Mouse (Mus musculus): ENCODE data around the gene Kcne3.

Gene Kcne3

DNA sequence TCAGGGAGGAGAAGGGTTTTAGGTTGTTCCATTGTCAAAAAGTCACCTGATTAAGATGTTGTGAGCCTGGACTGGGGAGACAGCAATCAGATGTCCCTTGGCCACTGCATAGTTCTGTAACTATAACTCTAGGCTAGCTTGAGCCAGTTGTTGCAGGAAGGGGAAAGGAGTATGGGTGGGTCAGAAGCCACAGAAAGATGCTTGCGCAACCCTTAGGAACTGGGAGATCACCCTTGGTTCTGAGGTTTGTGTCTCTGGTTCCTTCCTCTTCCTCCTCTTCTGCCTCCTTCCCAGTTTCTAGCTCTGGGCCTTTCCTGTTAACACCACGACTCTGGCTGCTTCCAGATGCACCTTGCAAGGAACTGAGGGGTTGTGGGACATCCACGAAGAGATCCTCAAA, 6.1 kb downstream of the Kcne3 start:
- no peak for DNase-seq (ENCODE audit: low spot score)

DNA sequence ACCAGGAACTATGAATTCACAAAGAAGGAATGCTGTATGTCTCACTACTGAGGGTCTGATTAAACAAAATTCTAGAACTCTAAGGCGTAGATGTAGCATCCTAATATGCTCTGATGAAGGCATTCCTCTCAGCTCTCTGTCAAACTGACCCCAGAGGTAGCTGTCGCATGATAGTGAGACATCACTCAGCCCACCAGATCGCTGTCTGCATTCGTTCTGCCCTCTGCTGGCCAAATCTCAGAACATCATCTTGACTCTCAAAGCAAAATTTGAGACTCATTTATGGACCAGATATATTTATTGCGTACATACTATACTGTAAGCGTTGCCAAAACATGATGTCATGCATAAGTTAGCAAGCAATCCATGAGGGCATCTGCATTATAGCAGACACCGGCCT, 11.3 kb downstream of the Kcne3 start:
- DNase-seq (ENCODE audit: low spot score) = peak; percentile 19

DNA sequence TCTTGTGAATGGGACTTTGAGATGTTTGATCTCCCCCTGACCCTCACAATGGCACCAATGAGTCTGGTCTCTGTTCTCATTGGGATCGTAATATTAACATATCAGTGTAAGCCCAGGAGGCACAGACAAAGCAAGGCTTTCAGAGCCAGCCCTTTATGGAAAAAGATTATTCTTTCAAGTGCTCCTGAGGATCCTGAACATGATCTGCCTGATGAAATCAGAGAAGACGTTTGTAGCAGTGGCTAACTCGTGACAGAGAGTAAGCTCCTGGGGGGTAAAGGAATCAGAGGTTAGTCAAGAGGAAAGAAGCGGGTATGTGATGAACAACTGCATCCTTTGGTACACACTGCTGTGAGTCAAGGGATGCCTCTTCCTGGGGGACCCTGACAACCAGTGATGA, 13.9 kb downstream of the Kcne3 start:
- no peak for DNase-seq (ENCODE audit: low spot score)

DNA sequence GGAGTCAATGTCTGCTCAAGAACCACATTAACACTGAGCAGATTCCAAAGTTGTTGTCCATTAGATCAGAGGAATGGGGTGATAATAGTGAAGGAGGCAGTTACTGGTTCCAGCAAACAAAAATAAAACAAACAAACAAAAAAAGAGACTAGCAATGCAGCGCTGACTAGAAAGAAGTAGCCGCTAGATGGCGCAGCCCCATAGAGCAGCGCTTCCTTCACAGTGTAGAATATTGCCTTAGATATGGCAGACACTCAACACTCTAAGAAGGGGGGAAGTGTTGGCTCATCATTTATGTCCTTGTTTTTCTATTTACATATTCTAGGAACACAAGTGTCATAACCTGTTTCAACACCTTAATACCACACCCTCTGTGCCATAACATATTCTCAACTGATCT, 14.5 kb downstream of the Kcne3 start:
- DNase-seq (ENCODE audit: low spot score) = peak; percentile 53

DNA sequence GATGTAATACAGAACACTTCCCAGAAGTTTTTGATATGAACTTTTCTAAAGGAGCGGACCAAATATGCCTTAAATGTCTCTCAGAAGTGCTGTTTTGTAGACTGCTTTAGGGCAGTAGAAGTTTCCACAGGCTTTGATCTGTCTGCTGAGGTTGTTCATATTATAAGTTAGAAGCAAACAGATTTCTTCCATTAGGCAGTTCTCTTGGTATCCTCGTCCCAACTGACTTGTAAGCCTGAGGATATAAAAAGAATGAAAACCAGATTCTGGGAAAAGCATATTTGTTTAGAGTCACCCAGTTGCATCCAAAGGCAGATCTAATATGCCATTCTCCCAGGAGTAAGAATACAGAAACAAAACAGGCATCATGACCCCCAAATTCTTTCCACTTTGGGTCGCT, 24.9 kb downstream of the Kcne3 start:
- no peak for DNase-seq (ENCODE audit: low spot score)

DNA sequence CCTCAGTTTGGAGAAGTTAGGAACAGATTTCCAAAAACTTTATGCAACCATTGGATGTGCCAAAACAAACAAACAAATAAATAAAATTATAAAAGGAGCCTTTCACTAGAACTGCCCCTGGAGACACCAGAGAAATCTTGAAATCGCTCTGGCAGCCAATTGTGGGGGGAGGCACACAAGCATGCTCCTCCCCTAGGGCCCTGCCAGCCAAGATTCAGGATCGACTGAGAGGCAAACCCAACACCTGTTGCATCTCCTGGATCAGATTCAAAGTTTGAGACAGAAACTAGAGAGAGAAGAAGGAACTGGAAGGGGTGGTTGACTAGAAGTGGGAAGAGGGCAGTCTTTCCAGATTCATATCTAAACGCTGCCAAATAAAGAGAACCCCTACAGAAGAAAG, 27.3 kb downstream of the Kcne3 start:
- DNase-seq (ENCODE audit: low spot score) = no peak

DNA sequence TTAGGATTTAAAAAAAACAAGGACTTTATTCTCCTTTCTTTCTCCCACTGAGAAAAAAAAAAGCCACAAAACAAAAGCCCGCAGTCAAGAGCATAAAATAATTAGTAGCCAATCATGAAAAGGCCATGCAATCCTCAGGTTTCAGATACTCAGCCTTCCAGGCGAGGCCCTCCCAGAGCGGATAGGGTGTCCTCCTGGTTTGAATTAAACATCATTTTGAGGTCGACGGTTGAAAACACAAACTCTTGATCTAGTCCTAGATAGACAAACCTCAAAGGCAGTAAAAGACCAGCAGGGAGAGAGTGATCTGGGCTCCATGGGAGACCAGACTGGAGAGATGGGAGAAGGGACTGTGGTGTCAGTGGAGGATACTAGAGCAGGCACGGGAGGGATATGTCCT, 28.6 kb downstream of the Kcne3 start:
- no peak for DNase-seq (ENCODE audit: low spot score)

DNA sequence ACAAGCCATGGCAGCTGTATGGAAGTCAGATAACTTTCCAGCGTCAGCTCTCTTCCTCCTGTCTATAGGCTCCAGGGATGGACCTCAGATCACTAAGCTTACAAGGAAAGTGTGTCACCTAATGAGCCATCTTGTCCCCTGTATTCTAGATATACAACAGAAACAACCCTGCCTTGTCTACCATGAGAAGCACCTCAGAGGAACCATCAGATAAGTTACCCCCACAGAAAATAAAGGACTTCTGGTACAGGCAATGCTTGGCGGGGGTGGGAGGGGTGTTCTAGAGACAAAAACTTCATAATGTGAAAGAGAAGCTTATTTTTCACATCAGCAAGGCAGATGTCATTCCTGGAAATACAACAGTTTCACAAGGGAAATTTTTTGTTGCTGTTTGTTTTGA, 29.8 kb downstream of the Kcne3 start:
- DNase-seq (ENCODE audit: low spot score) = no peak

DNA sequence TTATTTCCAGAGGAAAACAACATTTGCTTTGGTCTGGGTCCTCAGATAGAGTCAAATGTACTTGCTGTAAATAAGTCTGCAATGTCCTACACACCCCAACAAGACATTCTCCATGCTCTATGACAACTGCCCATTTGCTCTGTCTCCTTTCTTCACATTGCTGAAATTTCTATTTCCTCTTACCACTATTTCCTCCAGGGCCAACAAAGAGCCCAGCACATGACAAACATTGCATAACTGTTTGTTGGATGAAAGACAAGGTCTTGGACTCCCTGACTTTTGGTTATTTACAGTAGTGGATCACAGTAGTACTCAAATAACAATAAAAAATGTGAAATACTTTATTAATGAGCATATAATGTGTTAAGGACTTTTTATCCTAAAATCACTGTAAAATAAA, 31.6 kb downstream of the Kcne3 start:
- no peak for DNase-seq (ENCODE audit: low spot score)

DNA sequence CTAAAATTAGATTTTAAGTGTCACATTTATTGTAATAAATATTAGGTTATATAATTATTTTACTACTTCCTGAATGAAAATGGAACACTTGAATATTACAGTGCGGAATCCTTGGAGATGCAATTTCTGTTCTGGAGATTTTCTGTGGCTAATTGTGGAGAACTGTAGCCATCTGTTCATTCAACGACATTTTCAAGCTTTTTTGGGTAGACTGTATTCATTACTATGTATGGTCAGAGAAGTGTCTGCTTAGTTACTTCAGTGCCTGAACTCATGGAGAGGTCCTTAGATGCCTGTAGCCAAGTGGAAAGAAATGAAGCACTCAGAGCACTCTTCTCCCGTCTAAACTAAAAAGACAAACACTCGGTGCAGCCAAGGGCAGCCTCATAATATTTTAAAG, 38.0 kb downstream of the Kcne3 start:
- DNase-seq (ENCODE audit: low spot score) = no peak

DNA sequence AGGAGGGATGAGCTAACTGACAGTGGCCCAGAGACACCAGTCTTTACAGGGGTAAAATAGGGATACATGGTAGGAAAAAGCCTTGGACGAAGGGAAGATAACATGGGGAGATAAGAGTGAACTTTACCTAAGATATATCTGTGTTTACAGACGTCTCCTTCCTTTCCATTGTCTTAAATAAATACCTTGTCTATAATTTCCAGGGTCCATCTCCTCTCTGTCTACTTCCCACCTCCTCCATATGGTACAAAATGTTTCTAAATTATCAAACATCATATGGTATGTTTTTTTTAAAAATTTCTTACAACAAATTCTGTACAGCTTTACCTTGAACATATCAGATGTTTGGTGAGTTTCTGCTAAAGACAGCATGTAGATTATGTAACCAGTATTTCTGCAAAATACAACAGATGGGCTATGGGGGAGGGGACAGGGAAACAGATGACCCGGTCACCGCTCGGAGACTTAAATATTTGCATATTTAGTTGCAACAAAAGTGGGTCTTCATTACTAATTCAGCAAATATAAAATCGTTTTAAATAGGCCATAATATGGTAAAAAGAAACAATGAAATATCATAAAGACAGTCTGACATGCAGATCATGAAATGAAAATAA, 38.9 kb downstream of the Kcne3 start:
- no peak for DNase-seq (ENCODE audit: low spot score)

DNA sequence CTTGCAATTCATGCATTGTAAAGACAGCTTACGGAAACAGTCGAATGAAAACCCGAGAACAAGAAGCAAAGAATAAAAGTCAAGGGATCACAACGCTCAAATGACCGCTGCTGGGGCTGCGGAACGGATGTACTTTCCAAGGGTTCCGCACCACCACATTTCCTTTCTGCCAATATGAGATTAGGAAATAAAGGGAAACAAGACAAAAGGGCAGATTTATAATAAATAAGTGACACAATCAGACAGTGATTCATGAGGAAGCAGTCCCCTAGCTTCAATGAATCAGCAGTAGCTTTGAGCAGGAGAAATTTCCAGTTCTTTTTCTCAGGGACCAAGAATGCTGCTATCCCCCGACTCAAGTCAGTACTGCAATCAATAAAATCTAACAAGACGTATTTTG, 39.7 kb downstream of the Kcne3 start:
- DNase-seq (ENCODE audit: low spot score) = no peak

DNA sequence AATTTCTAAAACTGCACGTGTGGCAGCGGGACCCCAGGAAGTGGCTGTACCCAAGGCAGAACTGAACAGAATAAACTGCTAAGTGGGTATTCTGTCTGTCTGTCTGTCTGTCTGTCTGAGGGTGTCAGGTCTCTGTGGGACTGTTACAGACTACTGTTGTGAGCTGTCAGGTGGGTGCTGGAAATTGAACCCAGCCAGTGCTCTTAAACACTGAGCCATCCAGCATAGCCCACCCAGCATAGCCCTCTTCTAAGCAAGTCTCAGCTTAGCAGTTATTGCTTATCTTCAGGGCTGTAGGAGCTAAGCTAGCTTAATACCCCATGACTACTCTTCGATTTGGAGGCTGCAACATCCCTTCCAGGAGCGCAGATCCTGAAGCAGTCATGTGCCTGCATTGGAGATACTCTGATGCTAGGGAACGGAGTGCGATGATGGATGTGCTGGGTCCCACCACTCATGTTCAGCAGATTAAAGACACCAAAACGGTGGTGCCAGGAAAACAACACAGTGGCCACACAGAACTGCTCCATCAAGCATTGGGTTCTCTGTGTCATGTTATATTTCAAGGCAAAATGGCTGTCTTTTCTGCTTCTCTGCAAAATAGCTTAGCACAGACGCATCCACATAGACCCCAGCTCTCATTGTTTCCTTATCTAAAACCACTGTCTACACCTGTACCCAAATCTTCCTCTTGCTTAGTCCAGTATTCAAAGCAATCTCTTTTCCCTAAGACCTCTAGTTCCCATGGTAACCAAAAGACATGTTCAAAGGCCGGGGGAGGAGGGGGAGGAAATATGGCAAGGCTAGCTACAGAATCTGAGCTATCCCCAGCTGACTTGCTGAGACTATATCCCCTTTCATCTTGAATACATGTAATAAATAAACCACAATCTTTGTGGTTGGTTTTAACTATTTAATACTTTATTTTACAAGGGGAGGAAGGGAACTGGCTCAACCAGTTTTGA, 40.6 kb downstream of the Kcne3 start:
- DNase-seq (ENCODE audit: low spot score) = no peak

DNA sequence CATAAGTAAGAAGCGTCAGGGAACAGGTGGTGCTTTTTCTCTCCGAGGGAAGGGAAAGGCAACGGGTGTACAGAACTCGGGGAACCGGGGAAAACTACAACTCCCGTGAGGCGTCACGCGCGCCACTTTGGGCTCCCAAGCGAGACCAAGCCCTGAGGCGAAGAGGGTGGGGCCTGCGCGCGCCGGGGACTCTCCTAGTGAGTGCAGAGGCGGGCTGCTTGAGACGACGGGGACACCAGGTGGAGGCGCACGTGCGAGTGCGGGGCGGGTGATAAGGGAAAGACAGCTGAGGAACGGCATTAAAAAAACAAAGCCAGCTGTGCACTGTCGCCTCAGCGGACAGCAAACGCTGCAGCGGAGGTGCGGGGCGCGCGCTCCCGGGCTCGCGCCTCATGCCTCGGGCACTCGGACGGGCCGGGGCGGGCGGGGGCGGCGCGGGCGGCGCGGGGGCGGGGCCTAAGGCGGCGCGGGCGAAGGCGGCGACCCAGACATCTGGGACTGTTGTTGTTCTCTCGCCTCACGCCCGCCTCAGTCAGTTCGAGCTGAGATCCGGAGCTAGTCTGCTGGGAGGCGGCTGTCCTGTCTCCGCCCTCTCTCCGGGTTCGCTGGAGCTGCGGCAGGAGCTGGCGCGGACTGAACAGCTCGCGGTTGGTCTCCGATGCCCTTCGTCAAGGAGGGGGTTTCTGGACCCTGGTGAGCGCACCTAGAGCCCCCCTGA, 51.0 kb downstream of the Kcne3 start, which contains the start of gene Pgm2l1:
Pgm2l1 (plus strand) TSS at position 237 of the 718 bp plus-strand sequence.
- DNase-seq (ENCODE audit: low spot score) = peak; percentile 97

DNA sequence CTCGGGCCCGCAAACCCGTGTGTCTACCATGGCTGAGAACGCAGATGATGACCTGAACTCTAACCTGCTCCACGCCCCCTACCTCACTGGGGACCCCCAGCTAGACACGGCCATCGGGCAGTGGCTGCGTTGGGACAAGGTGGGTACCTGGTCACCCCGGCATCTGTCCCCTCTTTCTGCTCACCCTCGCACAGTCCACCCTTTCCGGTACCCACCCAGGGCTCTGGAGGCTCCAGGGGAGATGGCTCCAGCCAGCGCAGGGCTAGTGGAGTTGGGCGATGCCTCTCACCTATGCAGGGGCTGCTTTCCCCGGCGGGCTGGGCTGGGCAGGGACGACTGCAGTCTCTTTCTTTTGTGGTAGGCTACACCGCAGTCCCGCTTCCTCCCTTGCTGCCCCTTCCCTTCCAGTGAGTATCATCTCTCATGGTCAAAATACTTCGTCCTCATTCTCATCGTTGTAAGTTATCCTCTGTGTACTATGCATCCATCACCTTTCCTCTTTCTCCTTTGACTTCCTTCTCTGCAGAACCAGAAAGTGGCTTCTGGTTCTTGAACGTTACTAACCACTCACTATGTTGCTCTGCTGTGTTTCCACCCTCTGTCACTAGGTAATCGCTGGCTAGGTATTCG, 51.7 kb downstream of the Kcne3 start:
- DNase-seq (ENCODE audit: low spot score) = peak; percentile 28

DNA sequence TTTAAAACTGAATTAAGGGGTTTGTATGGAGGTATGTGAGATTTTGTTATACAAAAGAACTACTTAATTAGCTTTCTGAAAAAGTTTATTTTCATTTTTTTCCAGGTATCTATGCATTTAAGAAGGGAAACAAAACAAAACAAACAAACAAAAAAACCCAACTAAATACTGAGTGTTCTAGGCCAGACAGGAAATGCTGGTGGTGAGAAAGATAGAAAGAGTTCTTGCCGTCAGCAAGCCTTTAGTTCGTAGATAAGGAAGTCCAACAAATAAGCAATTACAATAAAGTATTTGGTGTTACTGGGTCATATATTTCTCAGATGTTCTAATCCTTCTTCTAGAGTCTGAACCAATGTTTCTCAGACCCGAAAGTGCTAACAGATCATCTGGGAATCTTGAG, 52.7 kb downstream of the Kcne3 start:
- DNase-seq (ENCODE audit: low spot score) = no peak

DNA sequence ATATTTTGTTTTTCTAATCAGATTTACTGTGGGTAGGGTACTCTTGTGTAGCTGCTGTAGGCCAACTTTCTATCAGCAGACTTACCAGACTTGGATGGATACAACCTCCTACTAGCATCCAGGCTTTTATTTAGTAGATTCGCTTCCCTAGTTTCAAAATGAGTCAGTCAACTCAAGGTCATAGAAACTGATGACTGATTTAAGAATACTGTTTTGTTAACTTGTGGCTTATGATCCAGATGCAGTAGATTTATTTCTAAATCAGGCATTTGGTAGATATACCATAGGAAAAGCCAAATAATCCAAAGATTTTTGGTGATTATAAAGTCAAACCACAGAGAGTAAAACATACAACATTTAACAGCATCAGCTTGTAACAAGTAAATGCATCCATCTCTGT, 54.3 kb downstream of the Kcne3 start:
- no peak for DNase-seq (ENCODE audit: low spot score)

DNA sequence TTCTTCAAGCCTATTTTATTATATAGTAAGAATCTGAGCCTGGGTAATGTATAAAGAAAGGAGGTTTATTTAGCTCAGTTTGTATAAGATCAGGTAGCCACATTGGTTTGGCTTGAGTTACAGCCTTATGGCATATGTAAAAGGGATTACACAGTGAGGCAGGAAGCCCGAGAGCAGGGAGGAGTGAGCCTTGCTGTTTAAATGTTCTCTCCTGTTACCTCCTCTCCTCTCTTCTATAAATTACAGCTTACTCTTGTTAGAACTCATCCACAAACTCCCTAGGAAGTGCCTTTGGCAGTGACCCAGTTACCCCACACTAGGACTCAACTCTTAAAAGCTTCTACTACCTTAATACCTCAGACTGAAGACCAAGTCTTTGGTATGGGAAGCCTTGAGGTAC, 55.4 kb downstream of the Kcne3 start:
- DNase-seq (ENCODE audit: low spot score) = no peak

DNA sequence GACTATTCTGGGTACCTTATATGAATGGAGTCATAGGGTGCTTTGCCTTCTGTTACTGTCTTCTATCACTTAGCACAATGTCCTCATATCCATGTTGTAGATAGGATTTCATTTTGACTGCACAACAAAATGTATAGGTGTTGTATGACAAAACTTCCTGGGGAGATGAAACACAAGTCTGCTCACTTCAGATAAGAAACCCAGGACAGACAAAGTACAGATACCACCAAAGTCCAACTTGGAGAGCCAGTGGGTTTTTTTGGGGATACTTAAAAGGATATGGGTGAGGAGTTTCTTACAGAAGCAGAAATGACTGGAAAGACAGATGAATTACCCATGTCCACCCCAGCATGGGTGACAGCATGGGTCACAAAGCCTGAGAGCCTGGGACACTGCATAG, 57.4 kb downstream of the Kcne3 start:
- DNase-seq (ENCODE audit: low spot score) = no peak

All from T-cell, adult 2 months (primary cell).